Mouse (Mus musculus) G1E (cell line): ENCODE results near the gene Flrt2.

Source experiments
- CTCF ChIP-seq: IDR thresholded peaks from 2 replicates; pipeline ENCODE4 v1.5.1; 2012; ENCODE audit warnings: low read depth, low read length, inconsistent platforms, mixed read lengths
- GATA1 ChIP-seq: IDR thresholded peaks from 2 replicates; pipeline ENCODE4 v1.6.1; 2012; ENCODE audit warnings: borderline replicate concordance, low read length, inconsistent platforms, mixed read lengths
- GATA2 ChIP-seq: IDR thresholded peaks from 2 replicates; pipeline ENCODE4 v1.6.1; 2012; ENCODE audit warnings: low read depth, low read length, inconsistent platforms, borderline replicate concordance
- POLR2AphosphoS5 ChIP-seq: IDR thresholded peaks from 2 replicates; pipeline ENCODE4 v1.6.1; 2012; ENCODE audit warnings: low read depth, low read length, inconsistent platforms; ENCODE audit not compliant: insufficient replicate concordance

DNA sequence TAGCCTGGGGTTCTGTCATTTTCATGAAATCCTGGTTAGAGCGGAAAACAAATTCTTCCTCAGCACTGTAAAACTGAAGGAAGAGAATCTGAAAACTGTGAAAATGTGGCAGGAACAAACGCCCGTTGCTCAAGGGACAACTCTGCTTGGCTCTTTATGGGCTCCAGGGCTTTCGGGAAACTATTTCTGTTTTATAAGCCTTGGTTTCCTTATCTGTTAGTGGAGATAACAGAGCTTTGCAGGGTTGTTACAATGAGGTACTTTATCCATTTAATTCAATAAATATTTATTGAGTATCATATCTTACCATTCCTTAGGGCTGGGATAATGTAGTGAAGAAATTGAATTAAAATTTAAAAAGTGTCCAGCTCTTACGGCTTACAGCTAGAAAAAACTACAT lies 24.7 kb upstream of the Flrt2 start:
- TF ChIP-seq CTCF (no peak), GATA2 (no peak), GATA1 (no peak), POLR2AphosphoS5 (no peak)
